Mouse (Mus musculus) right cerebral cortex, adult 18-20 months (tissue): ENCODE measurements around the gene Ppid.
"Not testable (repeated sequence)": the region's sequence is repeated elsewhere in the genome, so short reads cannot be mapped to it uniquely, and the experiment has no call there.

ENCODE experiments used
- DNase-seq: peaks from one replicate; pipeline ENCODE4 v3.0.0; 2022; ENCODE audit warnings: mixed read lengths

The Ppid gene

DNA sequence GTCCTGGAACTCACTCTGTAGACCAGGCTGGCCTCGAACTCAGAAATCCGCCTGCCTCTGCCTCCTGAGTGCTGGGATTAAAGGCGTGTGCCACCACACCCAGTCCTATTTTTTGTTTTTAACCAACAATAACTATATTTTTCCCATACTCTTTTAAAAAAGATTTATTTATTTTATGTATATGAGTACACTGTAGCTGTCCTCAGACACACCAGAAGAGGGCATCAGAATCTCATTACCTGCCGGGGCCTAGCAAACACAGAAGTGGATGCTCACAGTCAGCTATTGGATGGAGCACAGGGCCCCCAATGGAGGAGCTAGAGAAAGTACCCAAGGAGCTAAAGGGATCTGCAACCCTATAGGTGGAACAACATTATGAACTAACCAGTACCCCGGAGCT is 17.8 kb upstream of the Ppid start:
- DNase-seq: not testable (repeated sequence)

DNA sequence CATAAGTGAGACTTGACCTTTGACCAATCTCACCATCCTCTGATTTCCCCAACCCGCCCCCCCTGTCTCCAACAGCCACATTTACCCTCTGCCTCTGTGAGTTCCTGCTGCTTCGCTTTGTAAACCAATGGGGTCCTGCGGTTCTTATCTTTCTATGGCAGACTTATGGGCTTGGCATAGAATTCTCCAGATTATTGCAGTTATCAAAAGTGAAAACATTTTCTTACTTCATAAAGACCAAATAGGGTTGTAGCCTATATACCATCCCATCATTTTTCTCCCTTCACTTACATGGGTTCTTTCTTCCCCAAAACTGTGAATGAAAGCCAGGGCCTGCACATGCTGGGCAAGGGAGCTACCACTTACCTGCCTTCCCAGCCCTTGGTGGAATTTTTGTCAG is 16.8 kb upstream of the Ppid start:
- no peak for DNase-seq

DNA sequence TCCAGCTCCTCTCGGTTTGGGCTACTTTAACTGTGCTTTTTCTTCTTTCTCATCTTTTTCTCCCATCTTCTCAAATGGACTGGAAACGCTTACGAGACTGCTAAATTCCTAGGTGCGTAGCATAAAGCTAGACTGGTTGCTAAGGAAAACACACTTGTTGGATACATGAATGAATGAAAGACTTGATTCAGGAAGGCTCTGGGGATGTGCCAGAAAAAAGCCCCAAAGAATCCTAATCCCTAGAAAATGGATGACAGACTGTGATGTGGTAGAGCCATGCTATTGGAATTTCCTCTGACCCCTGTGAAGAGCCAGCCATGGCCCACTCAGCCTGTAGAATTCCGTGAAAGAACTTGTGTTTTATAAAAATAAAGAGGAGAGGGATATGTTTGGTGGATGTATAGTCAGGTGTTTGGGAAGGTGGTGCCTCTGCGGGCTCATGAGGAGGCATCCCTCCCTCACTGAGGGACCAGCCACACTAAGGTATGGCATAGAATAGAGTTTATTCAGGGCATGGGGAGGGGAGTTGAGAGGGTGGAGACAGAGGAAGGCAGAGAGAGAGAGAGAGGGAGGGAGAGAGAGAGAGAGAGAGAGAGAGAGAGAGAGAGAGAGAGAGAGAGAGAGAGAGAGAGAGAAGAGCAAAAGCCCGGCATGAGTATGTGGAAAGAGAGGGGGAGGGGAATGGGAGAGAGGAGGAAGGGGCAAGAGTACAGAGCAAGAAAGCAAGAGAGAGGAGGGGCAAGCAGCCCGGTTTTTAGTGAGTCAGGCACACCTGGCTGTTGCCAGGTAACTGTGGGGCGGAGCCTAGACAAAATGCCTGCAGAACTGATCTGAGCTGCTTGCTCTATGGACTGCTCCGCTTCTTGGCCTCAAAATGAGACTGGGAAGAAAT is 15.3 kb upstream of the Ppid start:
- DNase-seq: no peak

DNA sequence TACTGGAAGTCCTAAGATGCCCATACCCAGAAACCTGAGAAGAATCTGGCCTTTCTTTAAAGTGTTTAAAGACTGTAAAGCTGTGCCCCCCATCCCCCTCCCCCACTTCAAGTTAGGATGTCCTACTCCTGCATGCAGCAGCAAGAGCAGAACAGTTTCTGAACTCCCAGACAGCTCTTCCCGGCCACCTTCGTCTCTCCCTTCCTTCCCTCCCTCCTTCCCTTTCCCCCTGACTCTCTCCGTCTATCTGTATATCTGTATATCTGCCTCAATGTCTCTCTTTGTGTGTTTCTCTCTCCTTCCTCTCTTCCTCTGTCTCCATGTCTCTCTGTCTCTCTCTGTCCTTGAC is 14.7 kb upstream of the Ppid start:
- no peak for DNase-seq

DNA sequence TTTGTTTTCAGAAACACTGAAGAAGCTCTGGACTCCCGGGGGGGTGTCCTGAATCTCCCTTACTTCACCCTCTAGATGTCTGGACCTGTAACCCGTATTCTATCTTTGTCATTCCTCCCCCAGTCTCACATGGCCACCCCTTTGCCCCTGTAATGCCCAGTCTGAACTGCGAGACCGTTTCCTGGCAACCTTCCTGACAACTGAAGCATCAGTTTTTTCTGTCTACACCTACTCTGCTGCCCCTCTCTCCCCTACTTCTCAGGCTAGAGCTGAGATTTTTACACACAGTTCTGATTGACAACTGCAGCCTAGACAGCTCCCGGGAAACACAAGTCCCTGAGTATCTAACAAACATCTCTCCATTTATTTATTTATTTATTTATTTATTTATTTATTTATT is 14.3 kb upstream of the Ppid start:
- no peak for DNase-seq

DNA sequence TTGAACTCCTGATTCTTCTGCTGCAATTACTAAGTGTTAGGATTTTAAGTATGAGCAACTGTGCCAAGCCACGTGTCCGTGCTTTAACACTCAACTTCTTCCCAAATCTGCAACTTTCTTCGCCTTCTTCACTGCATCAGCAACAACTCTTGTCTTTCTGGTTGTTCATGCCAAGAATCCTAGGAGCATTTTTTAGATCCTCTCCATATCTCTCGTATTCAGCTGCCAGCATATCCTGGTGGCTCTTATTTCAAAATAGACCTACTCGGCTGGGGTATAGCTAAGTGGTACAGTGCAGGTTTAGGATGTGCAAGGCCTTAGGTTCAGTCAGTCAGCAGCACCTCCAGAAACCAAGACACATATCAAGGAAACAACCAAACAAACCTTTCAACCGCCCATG is 13.5 kb upstream of the Ppid start:
- no peak for DNase-seq

DNA sequence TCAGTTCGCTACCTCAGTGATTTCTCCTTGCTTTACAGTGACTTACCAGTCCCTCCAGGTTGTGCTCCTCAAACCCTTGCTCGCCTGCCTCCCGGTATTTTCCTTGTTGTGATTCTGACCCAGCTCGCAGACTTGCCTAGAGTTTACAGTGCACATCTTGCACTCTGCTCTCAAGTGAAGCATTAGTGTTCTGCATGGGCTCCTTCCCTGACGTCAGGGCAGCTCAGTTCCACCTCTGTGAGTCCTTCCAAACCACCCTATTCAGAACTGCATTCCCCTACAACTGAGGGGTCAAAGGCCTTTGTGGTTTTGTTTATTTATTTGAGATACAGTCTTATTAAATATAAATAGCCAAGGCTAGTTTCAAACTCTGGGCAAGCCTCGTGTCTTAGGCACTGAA is 13.0 kb upstream of the Ppid start:
- DNase-seq: no peak

DNA sequence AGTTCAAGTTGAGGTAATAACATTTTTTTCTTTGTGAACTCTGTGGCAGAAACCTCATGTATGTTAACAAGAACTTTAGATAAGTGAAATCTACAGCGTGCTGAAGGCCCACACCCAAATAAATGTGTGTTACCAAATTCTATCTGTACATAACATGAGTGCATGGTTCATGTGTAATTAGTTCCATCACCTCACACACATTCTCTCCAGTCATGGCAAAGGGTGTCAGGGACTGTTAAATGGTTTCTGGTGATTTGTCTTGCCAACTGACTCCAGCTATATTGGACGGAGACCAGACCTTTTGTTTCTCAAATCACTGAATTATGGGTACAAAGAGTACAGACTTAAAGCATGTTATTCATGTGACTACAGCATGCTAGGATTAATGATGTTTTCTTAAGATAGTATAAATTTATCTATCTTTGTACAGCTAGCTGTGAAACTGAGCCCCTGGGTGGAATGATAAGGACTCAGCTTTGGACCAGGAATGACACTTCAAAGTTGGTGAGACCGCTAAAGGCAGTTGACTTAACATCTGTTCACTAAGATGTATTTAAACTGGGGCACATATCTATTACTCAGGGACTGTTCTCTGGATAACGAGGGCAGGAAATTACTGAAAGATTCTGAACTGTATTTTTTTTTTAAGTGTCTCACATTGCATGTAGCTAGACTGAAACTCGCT is 11.1 kb upstream of the Ppid start:
- DNase-seq: no peak

DNA sequence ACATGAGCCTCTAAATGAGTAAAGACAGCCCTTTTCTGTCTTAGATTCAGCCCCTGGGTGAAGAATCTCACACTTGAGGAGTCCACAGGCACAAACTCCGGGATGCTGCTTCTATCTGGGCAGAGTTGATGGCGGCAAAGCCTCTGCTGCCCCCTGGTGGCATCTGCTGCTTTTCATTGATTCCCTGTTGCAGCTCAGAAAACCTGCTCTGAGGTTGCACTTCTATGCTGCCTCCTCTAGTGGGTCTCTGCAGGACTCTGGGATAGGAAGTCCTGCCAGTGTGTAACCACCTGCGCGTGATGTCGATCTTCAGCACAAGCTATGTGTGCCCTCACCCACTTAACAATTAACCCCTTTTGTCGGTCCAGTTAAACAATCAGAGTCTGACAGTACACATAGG is 4.3 kb upstream of the Ppid start:
- peak; percentile 92 for DNase-seq

DNA sequence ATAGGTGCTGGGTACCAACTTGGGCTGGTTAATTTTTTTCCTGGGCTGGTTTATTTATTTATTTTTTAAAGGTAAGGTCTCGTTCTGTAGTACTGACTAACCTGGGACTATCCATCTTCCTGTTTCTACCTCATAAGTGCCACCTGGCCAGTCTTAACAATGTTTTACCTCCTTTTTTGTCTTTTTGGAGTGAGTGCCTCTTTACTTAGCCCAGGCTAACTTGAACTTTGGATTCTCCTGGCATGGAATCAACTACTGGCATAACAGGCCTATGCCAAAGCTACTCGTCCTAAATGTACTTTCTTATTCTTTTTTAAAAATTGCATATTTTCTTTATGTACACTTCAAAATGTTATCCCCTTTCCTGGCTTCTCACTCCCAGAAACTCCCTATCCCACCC is 1.5 kb upstream of the Ppid start:
- no peak for DNase-seq

DNA sequence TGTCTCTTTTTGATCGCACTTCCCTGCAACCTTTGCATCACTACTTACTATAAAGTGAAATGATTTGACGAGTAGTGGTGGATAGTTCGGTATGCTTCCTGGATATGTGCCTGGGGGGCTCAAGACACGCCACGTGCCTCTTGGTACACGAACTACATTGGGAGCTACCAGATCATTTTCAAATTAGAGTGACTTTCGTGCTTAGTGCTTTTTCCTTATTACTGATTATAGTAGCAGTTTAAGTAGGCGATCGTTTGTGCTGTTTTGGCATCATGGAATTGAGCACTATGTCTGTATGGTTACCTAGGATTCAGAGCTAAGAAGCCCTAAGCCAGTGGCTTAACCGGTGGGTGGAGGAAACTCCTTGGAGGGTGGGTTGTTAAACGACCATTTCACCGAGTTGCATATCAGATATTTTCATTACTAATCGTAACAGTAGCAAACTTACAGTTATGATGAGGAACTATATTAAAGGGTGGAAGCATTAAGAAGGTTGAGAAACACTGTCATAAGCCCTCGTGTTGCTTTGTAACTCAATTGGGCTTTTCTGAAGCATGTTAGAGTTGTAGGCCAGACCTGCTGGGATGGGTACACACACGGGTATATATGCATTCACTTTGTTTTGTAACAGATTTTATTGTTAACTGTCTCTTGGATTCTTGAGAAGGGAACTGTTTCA is 790 bp downstream of the Ppid start:
- DNase-seq: no peak

DNA sequence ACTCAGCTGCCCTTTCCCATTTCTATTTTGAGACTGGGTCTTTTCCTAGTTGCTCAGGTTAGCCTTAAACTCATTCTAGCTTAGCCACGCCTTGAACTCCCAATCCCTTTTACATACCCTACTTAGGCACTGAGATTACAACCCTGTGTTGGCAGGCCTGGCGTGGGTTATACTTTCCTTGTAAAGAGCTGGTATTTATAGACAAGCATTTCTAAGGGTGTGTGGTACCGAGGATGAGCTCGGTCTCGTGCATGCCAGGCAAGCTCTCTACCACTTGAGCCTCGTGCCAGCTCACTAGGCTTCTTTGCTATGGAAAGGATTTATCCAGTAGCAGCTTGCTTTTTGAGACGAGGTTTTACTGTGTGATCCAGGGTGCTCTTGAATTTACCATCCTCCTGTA is 4.3 kb downstream of the Ppid start:
- DNase-seq: no peak

DNA sequence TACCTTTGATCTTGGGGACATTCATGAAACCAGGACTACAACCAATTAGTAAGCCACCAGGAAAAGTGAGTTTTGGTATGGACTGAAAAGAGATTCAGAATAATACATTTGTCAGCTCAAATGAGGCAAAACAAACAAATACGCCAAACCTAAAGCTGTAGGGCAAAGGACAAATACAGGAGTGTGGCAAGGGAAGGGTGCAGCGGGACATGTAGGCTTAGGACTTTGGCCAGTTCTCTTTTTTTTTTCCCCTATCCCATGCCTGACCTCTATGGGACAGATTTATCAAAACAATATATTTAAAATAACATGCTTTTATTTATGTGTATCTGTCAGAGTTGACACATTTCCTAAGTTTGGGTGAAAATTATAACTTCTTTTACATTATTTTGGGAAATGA is 18.7 kb downstream of the Ppid start:
- no peak for DNase-seq

DNA sequence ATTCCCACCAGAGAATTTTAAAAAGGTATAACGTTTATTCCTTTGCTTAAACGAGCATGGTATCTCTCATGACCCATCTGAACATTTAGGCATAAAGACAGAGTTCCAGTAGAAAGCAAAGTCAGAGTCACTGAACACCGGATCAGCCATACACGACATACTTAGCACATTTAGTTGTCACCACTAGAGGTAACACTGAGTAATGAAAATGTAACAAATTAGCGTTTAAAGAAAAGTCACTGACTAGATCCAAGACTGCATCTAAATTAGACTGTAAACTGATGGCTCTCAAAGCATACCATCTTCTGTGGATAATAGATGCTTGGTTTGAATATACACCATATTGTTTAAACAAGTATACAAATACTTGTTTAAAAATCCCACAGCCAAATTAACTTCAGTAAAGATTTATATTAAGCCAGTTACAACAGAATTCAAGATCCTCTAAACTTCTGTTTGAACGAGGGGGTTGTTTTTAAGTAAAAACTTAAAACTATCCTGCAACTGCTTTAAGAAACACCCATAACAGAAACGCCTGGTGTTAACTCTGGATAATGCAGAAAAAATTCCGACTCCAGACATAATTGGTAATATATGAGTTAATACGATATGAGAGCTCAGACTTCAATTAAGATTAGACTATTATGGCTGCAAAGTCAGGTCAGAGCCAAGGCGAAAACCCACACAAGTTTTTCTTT is 36.5 kb downstream of the Ppid start:
- no peak for DNase-seq

DNA sequence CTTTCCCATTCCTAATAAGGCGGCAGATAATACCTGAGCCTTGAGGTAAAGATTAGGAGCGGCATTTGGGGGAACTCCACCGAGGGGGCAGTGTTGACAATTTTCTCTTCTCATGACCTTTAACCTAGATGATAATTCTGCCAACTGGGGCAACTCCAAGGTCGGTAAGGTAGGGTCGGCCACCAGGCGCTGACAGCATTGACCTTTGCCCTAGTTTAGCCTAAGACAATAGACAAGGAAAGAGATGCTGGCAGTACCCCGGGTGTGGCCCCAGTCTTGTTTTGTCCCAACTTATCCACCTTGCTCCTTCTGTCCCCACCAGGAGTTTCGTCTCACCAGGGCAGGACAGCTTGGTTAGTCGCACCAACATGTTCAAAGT is 37.0 kb downstream of the Ppid start:
- DNase-seq: no peak

DNA sequence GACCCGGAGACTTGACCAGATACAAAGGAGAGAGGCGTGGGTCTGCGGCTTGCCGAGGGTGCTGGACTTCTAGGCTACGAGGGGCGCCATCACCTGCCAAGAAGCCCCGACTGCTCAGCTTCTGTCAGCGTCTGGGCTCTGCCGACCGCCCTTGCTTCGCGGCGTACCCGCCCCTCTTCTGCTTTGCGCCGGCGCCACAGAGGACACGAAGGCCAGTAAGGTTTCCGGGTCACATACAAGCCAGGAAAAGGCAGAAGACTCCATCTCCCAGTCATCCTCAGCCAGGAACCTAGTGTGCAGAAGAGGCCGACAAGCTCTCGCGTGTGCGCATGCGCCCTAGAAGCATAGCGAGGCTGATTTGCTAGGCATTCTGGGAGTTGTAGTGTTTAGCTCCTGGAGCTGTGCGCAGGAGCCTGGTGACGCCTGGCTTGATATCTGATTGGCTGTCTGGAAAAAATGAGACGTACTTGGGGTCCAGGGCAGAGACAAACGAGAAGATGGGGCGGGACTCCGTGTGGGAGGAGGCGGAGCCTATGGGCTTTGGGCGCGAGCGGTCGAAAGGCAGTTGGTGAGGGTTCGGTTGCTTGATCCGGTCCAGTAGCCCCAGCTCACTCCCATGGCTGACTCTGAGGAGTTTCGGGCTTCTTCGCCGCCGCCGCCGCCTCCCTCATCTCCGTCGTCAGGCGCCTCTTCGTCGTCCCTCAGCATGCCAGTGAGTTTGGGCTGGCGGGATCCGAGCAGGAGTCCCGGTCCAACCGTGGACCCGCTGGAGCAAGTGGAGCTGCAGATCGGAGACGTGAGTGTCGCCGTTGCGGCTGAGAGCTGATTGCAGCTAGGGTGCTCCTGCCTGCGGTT is 37.6 kb downstream of the Ppid start, which contains the start of gene 4930579G24Rik:
4930579G24Rik (plus strand) TSS at position 519 of the 855 bp plus-strand sequence.
- DNase-seq: peak; percentile 99

DNA sequence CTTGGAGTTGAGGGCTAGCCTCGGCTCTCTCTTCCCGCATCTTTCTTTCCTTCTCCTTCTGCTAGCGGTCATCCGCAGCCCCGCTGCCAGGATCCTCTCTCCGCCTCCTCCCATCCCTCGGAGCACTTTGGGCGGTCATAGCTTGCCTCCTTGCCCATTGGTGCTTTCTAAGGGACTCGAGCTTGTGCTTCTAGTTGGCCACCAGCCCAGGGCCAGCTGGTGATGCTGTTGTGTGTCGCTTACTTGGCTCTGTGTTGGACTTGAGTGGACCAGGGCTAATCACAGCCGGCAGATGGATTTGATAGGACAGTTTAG is 38.2 kb downstream of the Ppid start, which contains the start of gene Etfdh:
Etfdh (minus strand) TSS at position 85 of the 315 bp plus-strand sequence.
- DNase-seq: peak; percentile 47

DNA sequence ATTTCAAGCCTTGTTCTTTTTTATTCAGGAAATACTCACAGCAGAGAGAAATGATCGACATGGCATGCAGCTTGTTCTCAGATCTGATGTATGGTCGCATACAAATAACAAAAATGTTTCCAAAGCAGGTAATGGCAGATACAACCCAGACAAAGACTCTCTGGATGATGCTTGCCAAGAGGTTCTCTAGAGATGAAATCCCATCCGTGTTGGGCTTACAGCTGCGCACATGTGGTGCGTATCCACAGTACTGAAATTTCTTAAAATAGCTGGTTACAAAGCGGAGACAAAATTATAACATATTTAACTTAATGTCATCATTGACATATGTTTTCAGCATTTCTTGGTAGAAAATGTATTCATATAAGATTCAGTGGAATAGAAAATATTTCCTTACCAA is 61.0 kb downstream of the Ppid start:
- DNase-seq: no peak
